Mouse (Mus musculus): ENCODE measurements at regions not wholly inside any gene's neighbourhood (a gene's known extent, or its start where the extent isn't known, plus 50 kb on each side); places are given as distances from the start of the nearest gene placed in this dataset.

GRCm38 (mm10) chr9:71420064-71420463 is 65.7 kb downstream of the Polr2m start:
- no peak for DNase-seq (ENCODE audit: low spot score in 2 of 2)

- peak; percentile 12 to 63 for DNase-seq (ENCODE audit: low spot score in 2 of 2)
These were observed 67.2 kb downstream of the Polr2m start for GRCm38 (mm10) chr9:71418531-71418930.

- DNase-seq (ENCODE audit: low spot score in 2 of 2), result no peak
These were observed 68.5 kb downstream of the Polr2m start for GRCm38 (mm10) chr9:71417248-71417647.

- no peak for DNase-seq (ENCODE audit: low spot score in 2 of 2)
These were observed 74.6 kb downstream of the Polr2m start for GRCm38 (mm10) chr9:71411171-71411570.

- no peak for DNase-seq (ENCODE audit: low spot score in 2 of 2)
These were observed 75.8 kb downstream of the Polr2m start for GRCm38 (mm10) chr9:71409925-71410324.

GRCm38 (mm10) chr9:71408946-71409345 is 76.8 kb downstream of the Polr2m start:
- peak in 1 of 2 experiments; percentile 12 for DNase-seq (ENCODE audit: low spot score in 2 of 2)

GRCm38 (mm10) chr9:71404396-71405135 is 81.2 kb downstream of the Polr2m start:
- DNase-seq (ENCODE audit: low spot score in 2 of 2), result peak; percentile 31 to 54

- DNase-seq (ENCODE audit: low spot score in 2 of 2), result no peak
These were observed 84.1 kb downstream of the Polr2m start for GRCm38 (mm10) chr9:71401667-71402066.

- no peak for DNase-seq (ENCODE audit: low spot score in 2 of 2)
These were observed 86.4 kb downstream of the Polr2m start for GRCm38 (mm10) chr9:71399346-71399745.

GRCm38 (mm10) chr9:71396784-71397183 is 89.0 kb downstream of the Polr2m start:
- DNase-seq (ENCODE audit: low spot score in 2 of 2), result peak in 1 of 2 experiments; percentile 18

GRCm38 (mm10) chr9:71390221-71390620 is 95.5 kb downstream of the Polr2m start:
- no peak for DNase-seq (ENCODE audit: low spot score in 2 of 2)

GRCm38 (mm10) chr9:71387426-71387825 is 98.3 kb downstream of the Polr2m start:
- DNase-seq (ENCODE audit: low spot score in 2 of 2), result no peak

- no peak for DNase-seq (ENCODE audit: low spot score in 2 of 2)
These were observed 101.8 kb downstream of the Polr2m start for GRCm38 (mm10) chr9:71383901-71384300.

GRCm38 (mm10) chr9:71379731-71380250 is 105.9 kb downstream of the Polr2m start:
- no peak for DNase-seq (ENCODE audit: low spot score in 2 of 2)

GRCm38 (mm10) chr9:71369760-71370159 is 116.0 kb downstream of the Polr2m start:
- DNase-seq (ENCODE audit: low spot score in 2 of 2), result no peak

GRCm38 (mm10) chr9:71369202-71369601 is 116.5 kb downstream of the Polr2m start:
- DNase-seq (ENCODE audit: low spot score in 2 of 2), result no peak

- no peak for DNase-seq (ENCODE audit: low spot score in 2 of 2)
These were observed 119.2 kb downstream of the Polr2m start for GRCm38 (mm10) chr9:71366573-71366972.

GRCm38 (mm10) chr9:71365177-71365738 is 120.5 kb downstream of the Polr2m start:
- DNase-seq (ENCODE audit: low spot score in 2 of 2), result no peak

- DNase-seq (ENCODE audit: low spot score in 2 of 2), result no peak
These were observed 121.6 kb downstream of the Polr2m start for GRCm38 (mm10) chr9:71364047-71364665.

- DNase-seq (ENCODE audit: low spot score in 2 of 2), result no peak
These were observed 123.3 kb downstream of the Polr2m start for GRCm38 (mm10) chr9:71362401-71362800.

- DNase-seq (ENCODE audit: low spot score in 2 of 2), result peak; percentile 31 to 44
These were observed 123.8 kb downstream of the Polr2m start for GRCm38 (mm10) chr9:71361961-71362360.

GRCm38 (mm10) chr9:71361311-71361710 is 124.4 kb downstream of the Polr2m start:
- no peak for DNase-seq (ENCODE audit: low spot score in 2 of 2)
